Mouse (Mus musculus) 3T3-L1 (cell line): ENCODE measurements around the gene Gng8.

Experiments
- DNase-seq: peaks from one replicate; pipeline ENCODE4 v3.0.0-alpha.2; 2015; ENCODE audit warnings: low read depth, low spot score

The Gng8 gene

GRCm38 (mm10) chr7:16907842-16908241, 16.3 kb downstream of the Gng8 start:
- DNase-seq = no peak

- no peak for DNase-seq
Measured at GRCm38 (mm10) chr7:16908367-16908766, 16.8 kb downstream of the Gng8 start.

- DNase-seq = no peak
Measured at GRCm38 (mm10) chr7:16908859-16909258, 17.3 kb downstream of the Gng8 start.

- DNase-seq = peak; percentile 53
Measured at GRCm38 (mm10) chr7:16909909-16910308, 18.3 kb downstream of the Gng8 start.

- DNase-seq = peak; percentile 47
Measured at GRCm38 (mm10) chr7:16911904-16912303, 20.3 kb downstream of the Gng8 start.

- DNase-seq = peak; percentile 78
Measured at GRCm38 (mm10) chr7:16912360-16912759, 20.8 kb downstream of the Gng8 start.

- DNase-seq = peak; percentile 79
Measured at GRCm38 (mm10) chr7:16913806-16914452, 22.3 kb downstream of the Gng8 start.

- DNase-seq = no peak
Measured at GRCm38 (mm10) chr7:16914453-16915343, 23.1 kb downstream of the Gng8 start.

GRCm38 (mm10) chr7:16915461-16916340, 24.1 kb downstream of the Gng8 start:
- DNase-seq = no peak

GRCm38 (mm10) chr7:16916342-16917265, 25.0 kb downstream of the Gng8 start:
- no peak for DNase-seq

GRCm38 (mm10) chr7:16917447-16917846, 25.9 kb downstream of the Gng8 start:
- no peak for DNase-seq

GRCm38 (mm10) chr7:16918014-16918413, 26.4 kb downstream of the Gng8 start:
- DNase-seq = no peak

- DNase-seq = peak; percentile 63
Measured at GRCm38 (mm10) chr7:16918670-16919069, 27.1 kb downstream of the Gng8 start.

GRCm38 (mm10) chr7:16919395-16920149, 28.0 kb downstream of the Gng8 start:
- DNase-seq = peak; percentile 20

GRCm38 (mm10) chr7:16920150-16920579, 28.6 kb downstream of the Gng8 start:
- no peak for DNase-seq

GRCm38 (mm10) chr7:16920818-16921791, 29.5 kb downstream of the Gng8 start:
- DNase-seq = no peak

- DNase-seq = no peak
Measured at GRCm38 (mm10) chr7:16921881-16922335, 30.3 kb downstream of the Gng8 start.

GRCm38 (mm10) chr7:16922360-16922973, 30.9 kb downstream of the Gng8 start:
- DNase-seq = peak; percentile 26
